Mouse (Mus musculus): ENCODE data around the gene Prpf40b. TPM values are rescaled to one million over a fixed set of nuclear protein-coding genes. Genes with fewer than 3 reads are reported as not detected.

The Prpf40b gene
- total and polyA plus RNA-seq, 3 experiments, result 24.7 to 46.4 TPM; not detected in 1

DNA sequence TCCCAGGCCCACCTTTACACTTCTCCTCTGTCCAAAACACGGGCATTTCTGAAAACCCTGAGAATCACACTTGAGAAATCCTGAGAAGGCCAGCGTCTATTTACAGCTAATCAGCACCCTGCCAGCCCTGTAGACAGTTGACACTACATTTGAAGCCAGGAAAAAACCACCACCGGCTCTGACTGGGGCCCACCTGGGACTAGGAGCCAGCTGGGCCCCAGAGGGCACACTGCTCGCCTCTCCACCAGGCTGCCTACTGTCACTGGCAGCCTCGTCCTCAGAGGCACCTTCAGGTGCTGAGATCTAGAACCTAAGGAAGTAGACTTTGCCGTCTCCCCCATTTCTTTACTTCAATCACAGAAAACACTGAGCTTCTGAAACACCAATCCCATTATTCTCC lies 60.8 kb downstream of the Prpf40b start:
- Histone ChIP-seq H3K4me1 (ENCODE audit: control insufficient read depth in 1 of 2, insufficient read depth in 2 of 2, low read length in 2 of 2) (no peaks in the 10 kb centered on the region), H3K4me3 (ENCODE audit: control insufficient read depth in 1 of 2, insufficient read depth in 1 of 2, low read depth in 2 of 2, low read length in 2 of 2) (no peak overlapping the region), H3K27me3 (ENCODE audit: control insufficient read depth in 1 of 2, insufficient read depth in 2 of 2, low read length in 2 of 2) (peaks cover 56 to 82% of the 10 kb centered on the region in 2 experiments), H3K79me2 (ENCODE audit: control insufficient read depth, insufficient read depth, low read length, poor library complexity) (no peaks in the 10 kb centered on the region), H3K27ac (ENCODE audit: control insufficient read depth, low read depth, low read length) (no peak overlapping the region), H3K9me3 (replicated peaks; ENCODE audit: insufficient read depth, low read length) (no peaks in the 10 kb centered on the region), H3K36me3 (ENCODE audit: control insufficient read depth in 1 of 2, insufficient read depth in 2 of 2, low read length in 2 of 2) (no peaks in the 10 kb centered on the region), H3K9ac (ENCODE audit: control insufficient read depth, low read depth, low read length, poor library complexity, severe bottlenecking) (no peak overlapping the region)
- DNase-seq (ENCODE audit: low read depth, low spot score), result no peak
- TF ChIP-seq MYC (IDR thresholded peaks at IDR 0.05; ENCODE audit: low read depth, low read length) (no peak), USF2 (IDR thresholded peaks at IDR 0.05; ENCODE audit: borderline replicate concordance in 1 of 2, insufficient read depth in 1 of 2, low read depth in 1 of 2, low read length in 2 of 2) (no peak), BHLHE40 (IDR thresholded peaks at IDR 0.05; ENCODE audit: borderline replicate concordance, low read depth, low read length) (no peak), POLR2AphosphoS2 (IDR thresholded peaks at IDR 0.05; ENCODE audit: low read length) (no peak), POLR2AphosphoS5 (IDR thresholded peaks at IDR 0.05; ENCODE audit: borderline replicate concordance, low read depth, low read length) (no peak), GABPA (IDR thresholded peaks at IDR 0.05; ENCODE audit: low read depth, low read length) (no peak), USF1 (IDR thresholded peaks at IDR 0.05; ENCODE audit: low read depth, low read length) (no peak), UBTF (IDR thresholded peaks at IDR 0.05; ENCODE audit: borderline replicate concordance, insufficient read depth, low read depth, low read length) (no peak), E2F4 (IDR thresholded peaks at IDR 0.05; ENCODE audit: borderline replicate concordance, low read depth, low read length) (no peak), KAT2A (conservative IDR thresholded peaks at IDR 0.05; ENCODE audit: low read depth, low read length) (no peak), MAZ (IDR thresholded peaks at IDR 0.05; ENCODE audit: low read depth, low read length) (no peak), JUND (IDR thresholded peaks at IDR 0.05; ENCODE audit: low read depth, low read length) (no peak), ZKSCAN1 (IDR thresholded peaks at IDR 0.05; ENCODE audit: low read depth, low read length) (no peak)

DNA sequence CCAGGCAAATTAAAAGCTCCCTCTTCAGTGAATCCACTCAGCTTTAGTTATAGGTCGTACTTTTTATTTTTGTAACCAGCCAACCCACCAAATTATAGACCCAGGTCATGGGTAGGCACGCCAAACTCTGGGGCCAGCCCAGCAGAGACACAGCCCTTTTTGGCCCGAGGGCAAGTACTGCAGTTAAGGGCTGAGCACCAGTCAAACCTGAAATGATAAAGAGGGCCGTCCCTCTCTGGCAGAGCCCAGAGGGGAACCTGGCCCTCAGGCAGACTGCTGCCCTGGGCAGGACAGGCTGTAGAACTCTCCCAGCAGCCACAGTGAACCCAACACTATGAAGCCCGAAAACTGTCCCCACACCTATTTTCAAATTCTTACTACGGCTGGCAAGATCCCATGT lies 61.6 kb downstream of the Prpf40b start:
- H3K79me2 ChIP-seq (ENCODE audit: control insufficient read depth, insufficient read depth, low read length, poor library complexity), result no peaks in the 10 kb centered on the region
- no peak overlapping the region for H3K4me3 ChIP-seq (ENCODE audit: control insufficient read depth in 1 of 2, insufficient read depth in 1 of 2, low read depth in 2 of 2, low read length in 2 of 2)
- no peaks in the 10 kb centered on the region for H3K36me3 ChIP-seq (ENCODE audit: control insufficient read depth in 1 of 2, insufficient read depth in 2 of 2, low read length in 2 of 2)
- H3K9ac ChIP-seq (ENCODE audit: control insufficient read depth, low read depth, low read length, poor library complexity, severe bottlenecking), result no peak overlapping the region
- no peaks in the 10 kb centered on the region for H3K4me1 ChIP-seq (ENCODE audit: control insufficient read depth in 1 of 2, insufficient read depth in 2 of 2, low read length in 2 of 2)
- no peaks in the 10 kb centered on the region for H3K9me3 ChIP-seq (replicated peaks; ENCODE audit: insufficient read depth, low read length)
- H3K27ac ChIP-seq (ENCODE audit: control insufficient read depth, low read depth, low read length), result no peak overlapping the region
- peaks cover 55 to 84% of the 10 kb centered on the region in 2 experiments for H3K27me3 ChIP-seq (ENCODE audit: control insufficient read depth in 1 of 2, insufficient read depth in 2 of 2, low read length in 2 of 2)
- no peak for DNase-seq (ENCODE audit: low read depth, low spot score)
- TF ChIP-seq RCOR1 (IDR thresholded peaks at IDR 0.05; ENCODE audit: low read depth, low read length) (no peak), UBTF (IDR thresholded peaks at IDR 0.05; ENCODE audit: borderline replicate concordance, insufficient read depth, low read depth, low read length) (no peak), POLR2AphosphoS2 (IDR thresholded peaks at IDR 0.05; ENCODE audit: low read length) (no peak), TAL1 (IDR thresholded peaks at IDR 0.05; ENCODE audit: low read length) (no peak), TCF12 (IDR thresholded peaks at IDR 0.05; ENCODE audit: low read depth, low read length) (no peak), BHLHE40 (IDR thresholded peaks at IDR 0.05; ENCODE audit: borderline replicate concordance, low read depth, low read length) (no peak), MEF2A (IDR thresholded peaks at IDR 0.05; ENCODE audit: extremely low read depth, insufficient replicate concordance, low read depth, low read length, poor library complexity, severe bottlenecking) (no peak), CHD1 (IDR thresholded peaks at IDR 0.05; ENCODE audit: low read depth, low read length) (no peak), SMC3 (IDR thresholded peaks at IDR 0.05; ENCODE audit: low read depth, low read length) (no peak), EP300 (IDR thresholded peaks at IDR 0.05; ENCODE audit: low read depth in 1 of 2, low read length in 2 of 2) (no peak), RAD21 (IDR thresholded peaks at IDR 0.05; ENCODE audit: low read depth, low read length) (no peak), MAFK (IDR thresholded peaks at IDR 0.05; ENCODE audit: borderline replicate concordance, low read depth, low read length) (no peak)
